Mouse (Mus musculus) liver, adult 2 months (tissue): Measurements from ENCODE around the gene Pawr. TPM values are rescaled to one million over a fixed set of nuclear protein-coding genes. Genes with fewer than 3 reads are reported as not detected.
A peak's percentile ranks its signal among the peaks of the same experiment; 100 is the strongest.

Source experiments
- DNase-seq: peaks from one replicate; pipeline ENCODE4 v3.0.0-alpha.2; 2011; ENCODE audit warnings: low read depth, low spot score; ENCODE audit errors: extremely low read depth
- H3K27ac ChIP-seq: fragments of 200-500 bp; replicated peaks from 2 replicates; pipeline ENCODE4 v1.5.1; 2012; ENCODE audit warnings: low read depth, mild to moderate bottlenecking, control low read depth, inconsistent platforms, low read length; ENCODE audit not compliant: insufficient read depth
- H3K27me3 ChIP-seq: fragments of 200-500 bp; 2 replicates; pipeline ENCODE4 v1.6.1; 2012; ENCODE audit warnings: mild to moderate bottlenecking, moderate library complexity, low read length, inconsistent platforms; ENCODE audit not compliant: control insufficient read depth, insufficient read depth
- H3K36me3 ChIP-seq: fragments of 200-500 bp; 2 replicates; pipeline ENCODE4 v1.6.1; 2012; ENCODE audit warnings: low read length, inconsistent platforms; ENCODE audit not compliant: control insufficient read depth, insufficient read depth
- H3K4me1 ChIP-seq: fragments of 200-500 bp; 2 replicates; pipeline ENCODE4 v1.6.1; 2011; ENCODE audit warnings: low read length; ENCODE audit not compliant: control insufficient read depth, insufficient read depth
- H3K4me3 ChIP-seq: fragments of 200-500 bp; 2 replicates; pipeline ENCODE4 v1.5.1; 2011; ENCODE audit warnings: low read depth, mild to moderate bottlenecking, control low read depth, low read length, moderate library complexity; ENCODE audit not compliant: insufficient read depth
- H3K79me2 ChIP-seq: fragments of 200-500 bp; 2 replicates; pipeline ENCODE4 v1.6.1; 2012; ENCODE audit warnings: inconsistent platforms, mild to moderate bottlenecking, low read length, moderate library complexity; ENCODE audit not compliant: control insufficient read depth, insufficient read depth
- H3K9ac ChIP-seq: fragments of 200-500 bp; 2 replicates; pipeline ENCODE4 v1.6.1; 2012; ENCODE audit warnings: low read depth, mild to moderate bottlenecking, control low read depth, inconsistent platforms, low read length
- CTCF ChIP-seq: fragments of 200-500 bp; IDR thresholded peaks from 2 replicates; pipeline ENCODE4 v1.5.1; 2011; ENCODE audit warnings: low read depth, low read length, control low read depth
- POLR2A ChIP-seq: fragments of 200-500 bp; IDR thresholded peaks from 2 replicates; pipeline ENCODE4 v1.6.1; 2011; ENCODE audit warnings: low read length, control low read depth; ENCODE audit not compliant: insufficient read depth; ENCODE audit errors: extremely low read depth
- WGBS: fragments of 180-500 bp; shearing (Covaris S2); methylation state at CpG from one replicate; pipeline ENCODE4 v1.1.7; 2018; 5-methylcytosine and 5-hydroxymethylcytosine counted together
- polyA plus RNA-seq: library from polyadenylated mRNA; depleted of rRNA; stranded (reverse); fragments of >200 nt; gene quantifications from 2 replicates; pipeline ENCODE4 v1.2.3, GENCODE M21; 2012
- total RNA-seq: library from RNA; depleted of rRNA; stranded (reverse); fragments of >200 nt; gene quantifications from 2 replicates; pipeline ENCODE4 v1.2.3, GENCODE M21; 2014

Pawr gene
- total and polyA plus RNA-seq, 2 experiments = 5.0 to 7.1 TPM

GRCm38 (mm10) chr10:108405931-108406330, 74.0 kb downstream of the Pawr start:
- WGBS = 73% methylated on average over 7 of the region's 7 CpGs
- no peak overlapping the region for H3K9ac ChIP-seq
- H3K27ac ChIP-seq = no peak overlapping the region
- peaks cover 7% of the 10 kb centered on the region for H3K36me3 ChIP-seq
- DNase-seq = no peak
- H3K79me2 ChIP-seq = 0 out of 2 replicates have a peak, but pooled peaks cover 3% of the 10 kb centered on the region
- TF ChIP-seq POLR2A (no peak), CTCF (no peak)
- H3K27me3 ChIP-seq = no peaks in the 10 kb centered on the region
- H3K4me3 ChIP-seq = no peak overlapping the region
- peaks cover 15% of the 10 kb centered on the region for H3K4me1 ChIP-seq

GRCm38 (mm10) chr10:108406798-108407754, 75.2 kb downstream of the Pawr start:
- WGBS = 77% methylated on average over 12 of the region's 12 CpGs
- TF ChIP-seq CTCF (no peak), POLR2A (no peak)
- DNase-seq = no peak

GRCm38 (mm10) chr10:108408025-108408424, 76.1 kb downstream of the Pawr start:
- H3K27ac ChIP-seq = no peak overlapping the region
- H3K79me2 ChIP-seq = 0 out of 2 replicates have a peak, but pooled peaks cover 3% of the 10 kb centered on the region
- H3K4me3 ChIP-seq = no peak overlapping the region
- WGBS = 13% methylated on average over 5 of the region's 5 CpGs
- no peaks in the 10 kb centered on the region for H3K27me3 ChIP-seq
- peaks cover 15% of the 10 kb centered on the region for H3K4me1 ChIP-seq
- H3K36me3 ChIP-seq = peaks cover 17% of the 10 kb centered on the region
- no peak overlapping the region for H3K9ac ChIP-seq
- TF ChIP-seq POLR2A = no peak
- TF ChIP-seq CTCF = no peak
- DNase-seq = peak; percentile 33

More at GRCm38 (mm10) chr10:108406798-108407754, 75.2 kb downstream of the Pawr start:
- no peaks in the 10 kb centered on the region for H3K27me3 ChIP-seq
- H3K36me3 ChIP-seq = peaks cover 15% of the 10 kb centered on the region
- H3K4me3 ChIP-seq = no peak overlapping the region
- H3K9ac ChIP-seq = no peak overlapping the region
- peaks cover 15% of the 10 kb centered on the region for H3K4me1 ChIP-seq
- H3K27ac ChIP-seq = no peak overlapping the region
- 0 out of 2 replicates have a peak, but pooled peaks cover 3% of the 10 kb centered on the region for H3K79me2 ChIP-seq

- TF ChIP-seq POLR2A (no peak), CTCF (no peak)
- Histone ChIP-seq H3K4me1 (peaks cover 14% of the 10 kb centered on the region), H3K9ac (no peak overlapping the region), H3K27ac (no peak overlapping the region), H3K27me3 (no peaks in the 10 kb centered on the region), H3K36me3 (peaks cover 18% of the 10 kb centered on the region), H3K79me2 (0 out of 2 replicates have a peak, but pooled peaks cover 3% of the 10 kb centered on the region), H3K4me3 (no peak overlapping the region)
- 21% methylated on average over 6 of the region's 6 CpGs for WGBS
- DNase-seq = peak; percentile 80
These were observed 76.5 kb downstream of the Pawr start for GRCm38 (mm10) chr10:108408437-108408836.

- Histone ChIP-seq H3K27me3 (no peaks in the 10 kb centered on the region), H3K9ac (no peak overlapping the region), H3K4me1 (peaks cover 11% of the 10 kb centered on the region), H3K27ac (no peak overlapping the region), H3K36me3 (peaks cover 22% of the 10 kb centered on the region), H3K79me2 (0 out of 2 replicates have a peak, but pooled peaks cover 3% of the 10 kb centered on the region), H3K4me3 (no peak overlapping the region)
- DNase-seq = peak; percentile 47
- 53% methylated on average over 6 of the region's 6 CpGs for WGBS
- TF ChIP-seq CTCF = no peak
- no peak for TF ChIP-seq POLR2A
These were observed 77.1 kb downstream of the Pawr start for GRCm38 (mm10) chr10:108408986-108409385.

- no peak for DNase-seq
- H3K27me3 ChIP-seq = no peaks in the 10 kb centered on the region
- 87% methylated on average over 6 of the region's 6 CpGs for WGBS
- TF ChIP-seq POLR2A = no peak
- no peak for TF ChIP-seq CTCF
- H3K79me2 ChIP-seq = 0 out of 2 replicates have a peak, but pooled peaks cover 3% of the 10 kb centered on the region
- no peak overlapping the region for H3K9ac ChIP-seq
- no peak overlapping the region for H3K4me3 ChIP-seq
- H3K4me1 ChIP-seq = peaks cover 8% of the 10 kb centered on the region
- peaks cover 23% of the 10 kb centered on the region for H3K36me3 ChIP-seq
- H3K27ac ChIP-seq = no peak overlapping the region
These were observed 77.6 kb downstream of the Pawr start for GRCm38 (mm10) chr10:108409529-108409928.
